Mouse (Mus musculus) neural tube, embryonic 11.5 days (tissue): Measurements from ENCODE around the gene Pbx1. TPM values are rescaled to one million over a fixed set of nuclear protein-coding genes. Genes with fewer than 3 reads are reported as not detected.

Source experiments
- ATAC-seq: fragments of 200-750 bp; cut with Nextera tagmentation; 2 replicates; pipeline ENCODE4 v1.8.0; 2017; ENCODE audit warnings: moderate number of reproducible peaks, mild to moderate bottlenecking, moderate TSS enrichment, moderate library complexity; ENCODE audit not compliant: insufficient read depth, low FRiP score, low TSS enrichment
- DNase-seq: peaks from one replicate; pipeline ENCODE4 v3.0.0-alpha.2; 2015; ENCODE audit warnings: low spot score
- H3K27ac ChIP-seq: fragments of 300-500 bp; sonication (generic); 2 replicates; pipeline ENCODE4 v1.5.1; 2014; ENCODE audit warnings: low read depth, mild to moderate bottlenecking, low read length
- H3K27me3 ChIP-seq: fragments of 300-500 bp; sonication (generic); 2 replicates; pipeline ENCODE4 v1.6.1; 2014; ENCODE audit warnings: mild to moderate bottlenecking, low read length, mixed read lengths; ENCODE audit not compliant: control insufficient read depth, insufficient read depth
- H3K36me3 ChIP-seq: fragments of 300-500 bp; sonication (generic); 2 replicates; pipeline ENCODE4 v1.6.1; 2014; ENCODE audit warnings: mild to moderate bottlenecking, low read length, moderate library complexity, mixed read lengths; ENCODE audit not compliant: control insufficient read depth, insufficient read depth
- H3K4me1 ChIP-seq: fragments of 300-500 bp; sonication (generic); 2 replicates; pipeline ENCODE4 v1.6.1; 2014; ENCODE audit warnings: low read length, mixed read lengths; ENCODE audit not compliant: control insufficient read depth, insufficient read depth
- H3K4me2 ChIP-seq: fragments of 300-500 bp; sonication (generic); 2 replicates; pipeline ENCODE4 v1.6.1; 2014; ENCODE audit warnings: low read depth, mild to moderate bottlenecking, moderate library complexity
- H3K4me3 ChIP-seq: fragments of 300-500 bp; sonication (generic); 2 replicates; pipeline ENCODE4 v1.5.1; 2014; ENCODE audit warnings: low read depth, low read length
- H3K9ac ChIP-seq: fragments of 300-500 bp; sonication (generic); 2 replicates; pipeline ENCODE4 v1.6.1; 2014; ENCODE audit warnings: mild to moderate bottlenecking, low read length
- H3K9me3 ChIP-seq: fragments of 300-500 bp; sonication (generic); 2 replicates; pipeline ENCODE4 v1.6.1; 2016; ENCODE audit warnings: low read length; ENCODE audit not compliant: control insufficient read depth
- whole genome bisulfite sequencing: fragments of 180-500 bp; shearing (Covaris S2); extraction: QIAGEN DNeasy Blood & Tissue Kit; methylation state at CpG from one replicate; pipeline ENCODE4 v1.1.7; 2014; 5-methylcytosine and 5-hydroxymethylcytosine counted together
- polyA plus RNA-seq: library from polyadenylated mRNA; unstranded; fragments of >200 nt; fragmentation: Nextera tagmentation; extraction: Ambion mirVana; gene quantifications from 2 replicates; pipeline ENCODE4 v1.2.1, GENCODE M21; 2014

Pbx1 gene
- polyA plus RNA-seq, 1 experiment from 2014 or later: 45.8 TPM

DNA sequence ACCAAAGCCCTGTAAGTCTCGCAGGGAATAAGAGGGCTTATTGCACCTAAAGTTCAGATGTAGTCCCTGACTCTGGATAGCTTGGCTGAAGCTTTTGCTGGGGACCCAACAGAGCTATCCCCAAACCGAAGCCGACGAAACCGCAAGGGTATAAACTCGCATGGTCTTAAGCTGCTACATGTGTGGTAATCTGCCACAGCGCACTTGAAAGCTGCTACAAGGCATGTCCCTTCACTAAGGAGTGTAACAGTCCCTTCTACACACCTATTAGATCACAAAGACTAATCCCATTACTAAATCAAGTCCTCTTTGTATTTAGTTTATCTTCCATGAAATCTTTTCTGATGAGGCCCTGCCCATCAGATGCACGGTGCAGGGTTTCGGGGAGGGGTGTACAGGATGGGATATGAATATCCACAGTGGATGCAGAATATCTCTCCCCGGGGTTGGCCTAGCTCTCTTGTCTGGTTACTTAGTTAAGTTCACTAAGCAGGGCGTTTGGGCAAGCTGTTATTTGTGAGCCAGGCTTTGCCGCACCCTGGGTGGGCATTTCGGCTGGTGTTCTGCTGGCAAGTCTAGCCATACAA, 231.4 kb downstream of the Pbx1 start:
- H3K9ac ChIP-seq: no peak overlapping the region
- H3K9me3 ChIP-seq: no peaks in the 10 kb centered on the region
- H3K36me3 ChIP-seq: peaks cover 4% of the 10 kb centered on the region; the same call in 1 of the 2 replicates
- H3K27ac ChIP-seq: no peak overlapping the region
- H3K4me1 ChIP-seq: no peaks in the 10 kb centered on the region
- no peak for ATAC-seq
- DNase-seq: no peak
- WGBS: 71% methylated on average over 13 of the region's 13 CpGs
- no peaks in the 10 kb centered on the region for H3K27me3 ChIP-seq
- no peak overlapping the region for H3K4me2 ChIP-seq
- H3K4me3 ChIP-seq: no peak overlapping the region

GRCm38 (mm10) chr1:168198276-168198675, 233.8 kb downstream of the Pbx1 start:
- Histone ChIP-seq H3K4me1 (no peaks in the 10 kb centered on the region), H3K4me3 (no peak overlapping the region), H3K36me3 (peaks cover 6% of the 10 kb centered on the region; the same call in 1 of the 2 replicates), H3K27me3 (no peaks in the 10 kb centered on the region), H3K4me2 (no peak overlapping the region), H3K27ac (no peak overlapping the region), H3K9ac (no peak overlapping the region), H3K9me3 (no peaks in the 10 kb centered on the region)
- DNase-seq: no peak
- 83% methylated on average over 5 of the region's 5 CpGs for WGBS
- ATAC-seq: no peak

DNA sequence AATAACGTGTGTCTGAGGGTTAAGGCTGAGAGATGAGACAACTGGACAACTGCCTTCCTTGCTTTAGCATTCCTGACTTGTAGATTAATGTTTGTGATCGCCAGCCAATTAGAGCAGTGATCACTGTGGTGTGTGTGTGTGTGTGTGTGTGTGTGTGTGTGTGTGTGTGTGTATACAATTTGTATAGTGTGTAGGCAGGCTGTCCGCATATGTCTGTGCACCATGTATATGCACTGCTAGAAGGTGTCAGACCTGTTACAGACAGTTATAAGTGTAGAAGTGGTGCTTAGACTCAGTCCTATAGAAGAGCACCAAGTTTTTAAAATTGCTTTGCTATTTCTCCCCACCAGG, 234.2 kb downstream of the Pbx1 start:
- Histone ChIP-seq H3K4me1 (no peaks in the 10 kb centered on the region), H3K9me3 (no peaks in the 10 kb centered on the region), H3K9ac (no peak overlapping the region), H3K4me2 (no peak overlapping the region), H3K27ac (no peak overlapping the region), H3K4me3 (no peak overlapping the region), H3K27me3 (no peaks in the 10 kb centered on the region), H3K36me3 (peaks cover 6% of the 10 kb centered on the region; the same call in 1 of the 2 replicates)
- 86% methylated on average over 3 of the region's 3 CpGs for WGBS
- DNase-seq (no peak), ATAC-seq (no peak)

DNA sequence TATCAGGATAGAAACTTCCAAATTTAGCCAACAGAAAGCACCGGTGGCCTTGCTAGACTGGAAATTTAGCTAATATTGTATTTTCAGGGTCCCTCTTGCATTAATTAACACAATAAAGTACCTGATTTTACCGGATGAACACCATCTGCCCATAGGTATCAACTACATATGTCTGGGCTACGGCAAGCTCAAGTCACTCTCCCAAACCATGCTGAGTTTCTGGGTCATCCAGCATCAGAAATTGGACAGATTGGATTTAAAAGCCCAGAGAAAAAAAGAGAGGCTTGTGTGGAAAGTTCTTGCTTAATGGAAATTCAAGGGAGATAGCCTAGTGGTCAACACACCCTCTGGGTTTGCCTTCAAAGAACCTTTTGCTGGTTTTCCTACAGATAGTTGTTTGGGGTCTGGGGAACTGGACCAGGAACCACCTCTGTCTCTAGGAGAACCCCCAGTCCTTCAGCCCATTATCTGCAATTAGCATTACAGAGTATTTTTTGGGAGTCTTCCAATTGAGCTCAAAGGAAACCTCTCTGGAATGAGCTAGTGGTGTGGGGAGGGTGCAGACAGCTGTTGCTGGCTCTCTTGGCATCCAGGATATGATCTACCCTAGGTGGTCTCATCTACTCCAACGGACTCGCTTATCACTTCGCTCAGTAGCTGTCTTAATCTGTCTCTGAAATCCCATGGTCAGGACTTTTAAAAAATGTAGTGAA, 234.7 kb downstream of the Pbx1 start:
- no peak for ATAC-seq
- Histone ChIP-seq H3K9me3 (no peaks in the 10 kb centered on the region), H3K4me2 (no peak overlapping the region), H3K27ac (no peak overlapping the region), H3K4me1 (no peaks in the 10 kb centered on the region), H3K9ac (no peak overlapping the region), H3K27me3 (no peaks in the 10 kb centered on the region), H3K4me3 (no peak overlapping the region), H3K36me3 (peaks cover 6% of the 10 kb centered on the region; the same call in 1 of the 2 replicates)
- 81% methylated on average over 6 of the region's 6 CpGs for WGBS
- no peak for DNase-seq

- peaks cover 2% of the 10 kb centered on the region; the same call in 1 of the 2 replicates for H3K36me3 ChIP-seq
- no peak overlapping the region for H3K27ac ChIP-seq
- H3K27me3 ChIP-seq: no peaks in the 10 kb centered on the region
- DNase-seq: no peak
- no peak overlapping the region for H3K4me3 ChIP-seq
- no peaks in the 10 kb centered on the region for H3K9me3 ChIP-seq
- 82% methylated on average over 7 of the region's 7 CpGs for WGBS
- no peak overlapping the region for H3K9ac ChIP-seq
- ATAC-seq: no peak
- no peak overlapping the region for H3K4me2 ChIP-seq
- H3K4me1 ChIP-seq: no peaks in the 10 kb centered on the region; the same call in 1 of the 2 replicates
Measured at GRCm38 (mm10) chr1:168193364-168193763, 238.7 kb downstream of the Pbx1 start.

DNA sequence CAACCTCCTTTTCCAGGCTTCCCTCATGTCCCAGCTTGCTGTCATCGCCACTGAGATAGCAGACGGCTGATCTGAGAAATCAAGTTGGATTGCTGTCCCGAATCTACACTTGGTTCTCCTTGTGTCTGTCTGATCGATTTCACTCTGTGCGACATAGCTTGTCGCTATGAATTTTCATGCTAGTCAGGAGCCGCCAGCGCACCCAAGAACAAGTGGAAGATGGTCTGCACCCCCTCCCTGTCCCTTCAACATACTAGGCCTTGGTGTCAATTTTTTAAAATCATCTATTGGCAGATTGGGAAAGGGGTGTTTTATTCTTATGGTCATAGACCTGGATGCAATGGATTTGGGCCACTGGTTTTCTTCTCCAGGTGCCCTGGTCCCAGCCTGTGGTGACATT, 249.3 kb downstream of the Pbx1 start:
- H3K27me3 ChIP-seq: no peaks in the 10 kb centered on the region
- H3K4me1 ChIP-seq: no peaks in the 10 kb centered on the region
- WGBS: 97% methylated on average over 8 of the region's 8 CpGs
- DNase-seq (no peak), ATAC-seq (no peak)
- no peak overlapping the region for H3K4me2 ChIP-seq
- no peak overlapping the region for H3K27ac ChIP-seq
- H3K36me3 ChIP-seq: peaks cover 6% of the 10 kb centered on the region
- H3K4me3 ChIP-seq: no peak overlapping the region
- H3K9ac ChIP-seq: no peak overlapping the region
- no peaks in the 10 kb centered on the region for H3K9me3 ChIP-seq

DNA sequence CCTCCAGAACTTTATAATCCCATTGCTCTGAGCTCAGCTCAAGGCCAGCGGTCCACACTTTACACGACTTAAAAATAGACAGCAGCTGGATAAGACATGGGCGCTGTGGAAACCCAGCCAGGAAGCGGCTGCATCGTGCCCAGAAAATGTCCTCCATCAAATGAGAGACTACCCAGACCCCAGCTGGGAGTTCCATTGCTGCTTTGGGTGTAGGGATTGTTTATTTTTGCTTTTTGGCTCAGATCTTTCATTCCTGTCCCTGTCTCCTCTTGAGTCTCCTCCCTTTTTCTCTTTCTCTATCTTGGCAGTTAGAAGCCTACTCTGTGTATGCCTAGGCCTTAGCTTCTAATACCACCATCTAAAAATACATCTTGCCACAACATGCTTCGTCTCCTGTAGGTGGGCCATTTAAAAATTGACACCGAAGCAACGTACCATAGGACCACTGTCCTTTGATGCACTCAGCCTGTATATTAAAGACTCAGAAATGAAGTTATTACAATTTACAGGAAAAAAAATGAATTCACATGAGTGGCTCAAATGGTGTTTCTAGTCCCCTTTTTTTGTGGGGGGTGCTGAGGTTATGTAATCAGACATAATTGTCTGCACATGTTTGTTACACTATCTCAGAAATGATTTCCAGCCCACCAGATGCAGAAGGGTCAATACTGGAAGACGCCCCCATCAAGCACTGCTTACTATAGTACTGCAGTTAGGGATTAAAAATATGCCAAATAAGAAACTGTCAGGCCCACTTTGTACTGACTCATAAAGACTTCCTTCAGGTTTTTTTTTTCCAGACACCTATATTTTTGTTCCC, 251.2 kb downstream of the Pbx1 start:
- Histone ChIP-seq H3K9me3 (no peaks in the 10 kb centered on the region), H3K27ac (no peak overlapping the region), H3K36me3 (peaks cover 6% of the 10 kb centered on the region), H3K27me3 (no peaks in the 10 kb centered on the region), H3K9ac (no peak overlapping the region), H3K4me1 (no peaks in the 10 kb centered on the region), H3K4me3 (no peak overlapping the region), H3K4me2 (no peak overlapping the region)
- WGBS: 94% methylated on average over 9 of the region's 9 CpGs
- no peak for ATAC-seq
- DNase-seq: no peak

GRCm38 (mm10) chr1:168179691-168180090, 252.4 kb downstream of the Pbx1 start:
- no peak overlapping the region for H3K9ac ChIP-seq
- H3K9me3 ChIP-seq: no peaks in the 10 kb centered on the region
- H3K27ac ChIP-seq: no peak overlapping the region
- DNase-seq (no peak), ATAC-seq (no peak)
- peaks cover 6% of the 10 kb centered on the region for H3K36me3 ChIP-seq
- WGBS: 93% methylated on average over 11 of the region's 11 CpGs
- no peak overlapping the region for H3K4me3 ChIP-seq
- H3K27me3 ChIP-seq: no peaks in the 10 kb centered on the region
- no peaks in the 10 kb centered on the region for H3K4me1 ChIP-seq
- H3K4me2 ChIP-seq: no peak overlapping the region
